Mouse (Mus musculus): Measurements from ENCODE around the gene E2f1.

GRCm38 (mm10) chr2:154577744-154578067 lies 8.0 kb upstream of the E2f1 start:
- no peak for TF ChIP-seq CTCF (IDR thresholded peaks at IDR 0.05; ENCODE audit: low read depth)
- TF ChIP-seq EP300 (IDR thresholded peaks at IDR 0.05; ENCODE audit: low read depth): no peak

Data from heart, postnatal 0 days (tissue).